Mouse (Mus musculus) embryonic fibroblast, embryonic 13.5 days (primary cell): ENCODE results near the gene Klk11.

Experiments used
- CTCF ChIP-seq: IDR thresholded peaks from 2 replicates; pipeline ENCODE4 v1.5.1; 2011; ENCODE audit warnings: mild to moderate bottlenecking, control low read depth, low read length, moderate library complexity, borderline replicate concordance; ENCODE audit not compliant: insufficient read depth
- POLR2A ChIP-seq: IDR thresholded peaks from 2 replicates; pipeline ENCODE4 v1.6.1; 2011; ENCODE audit warnings: low read depth, mild to moderate bottlenecking, control low read depth, low read length, moderate library complexity

GRCm38 (mm10) chr7:43774364-43774763 lies at the start of gene Klk11:
- TF ChIP-seq CTCF (no peak), POLR2A (no peak)
